In the genomic region with DNA sequence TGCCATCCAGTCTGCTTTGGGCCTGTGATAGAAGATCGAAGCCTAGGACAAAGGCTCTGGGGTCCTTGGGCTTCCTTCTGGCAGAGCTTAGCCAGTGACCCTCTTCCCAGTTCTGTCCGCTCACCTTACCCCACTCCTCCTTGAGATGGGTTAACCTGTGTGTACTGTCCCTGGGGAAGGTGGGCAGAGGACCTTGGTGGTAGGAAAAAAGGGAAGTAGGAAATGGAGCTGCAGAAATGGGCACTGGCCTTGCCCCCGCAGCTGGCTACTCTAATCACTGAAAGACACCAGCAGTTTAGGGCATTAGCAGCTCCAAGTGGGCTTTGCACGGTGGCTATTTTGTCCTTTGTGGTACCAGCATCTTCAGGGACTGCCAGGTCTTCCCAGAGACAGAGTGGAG, we compare ENCODE assay signal across 9 mouse cellular contexts. TPM values are rescaled to one million over a fixed set of nuclear protein-coding genes. Genes with fewer than 3 reads are reported as not detected.
DNase-seq lines count a peak whose midpoint lies in the region; ATAC-seq and TF ChIP-seq lines count a peak whose summit lies in the region.
"Had no signal": no experiment of that assay in that cellular context is flagged by ENCODE, and none has a peak within 500 bp of the region (broad histone marks: within the 10 kb centered on the region; RNA-seq: fewer than 3 reads in every experiment).

No protein-coding gene starts in this region.

- H3K4me3 ChIP-seq in heart, embryonic 13.5 days, result no peak overlapping the region
- H3K4me3 ChIP-seq in midbrain, embryonic 11.5 days (ENCODE audit: low read depth, low read length), result no peak overlapping the region
- no peak overlapping the region for H3K4me3 ChIP-seq in midbrain, postnatal 0 days (ENCODE audit: low read depth, low read length)
- no peak overlapping the region for H3K4me3 ChIP-seq in intestine, embryonic 15.5 days (replicated peaks)
- H3K4me3 ChIP-seq in stomach, embryonic 15.5 days (replicated peaks), result no peak overlapping the region

- DNase-seq in heart, adult 18-20 months, result no peak
- DNase-seq in midbrain, embryonic 11.5 days (ENCODE audit: low spot score, missing footprints), result no peak
- no peak for DNase-seq in midbrain, postnatal 0 days (ENCODE audit: low spot score)
- no peak for DNase-seq in cerebellum, adult 11 months
- DNase-seq in gastrocnemius, postnatal 14 days, result no peak

- H3K4me2 ChIP-seq in heart, embryonic 13.5 days, result 0 out of 2 replicates have a peak overlapping the region, but pooled peaks have one; percentile 10
- no peak overlapping the region for H3K4me2 ChIP-seq in midbrain, embryonic 11.5 days
- no peak overlapping the region for H3K4me2 ChIP-seq in midbrain, postnatal 0 days (ENCODE audit: low read depth, low read length, poor library complexity, severe bottlenecking)
- H3K4me2 ChIP-seq in intestine, embryonic 15.5 days (replicated peaks), result 0 out of 2 replicates have a peak overlapping the region, but pooled peaks have one; percentile 26
- no peak overlapping the region for H3K4me2 ChIP-seq in stomach, embryonic 15.5 days

- peak overlapping the region; percentile 41; the same call in 1 of the 2 replicates for H3K9ac ChIP-seq in heart, embryonic 13.5 days
- 0 out of 2 replicates have a peak overlapping the region, but pooled peaks have one; percentile 12 for H3K9ac ChIP-seq in midbrain, embryonic 11.5 days (ENCODE audit: low read length)
- no peak overlapping the region for H3K9ac ChIP-seq in midbrain, postnatal 0 days (replicated peaks; ENCODE audit: low read length, poor library complexity, severe bottlenecking)
- 0 out of 2 replicates have a peak overlapping the region, but pooled peaks have one; percentile 8 for H3K9ac ChIP-seq in intestine, embryonic 15.5 days
- H3K9ac ChIP-seq in stomach, embryonic 15.5 days, result no peak overlapping the region

- no peak for ATAC-seq in heart, embryonic 13.5 days (ENCODE audit: extremely low read depth, insufficient number of reproducible peaks, low FRiP score, low TSS enrichment)
- no peak; the same call in 1 of the 2 replicates for ATAC-seq in midbrain, embryonic 11.5 days (ENCODE audit: low FRiP score)
- ATAC-seq in midbrain, postnatal 0 days (ENCODE audit: low FRiP score), result no peak
- peak; percentile 15; the same call in 1 of the 2 replicates for ATAC-seq in intestine, embryonic 15.5 days
- no peak for ATAC-seq in stomach, embryonic 15.5 days (ENCODE audit: insufficient read depth, low FRiP score, low read depth)

- peaks cover 22% of the 10 kb centered on the region for H3K36me3 ChIP-seq in heart, embryonic 13.5 days
- 0 out of 2 replicates have a peak, but pooled peaks cover 4% of the 10 kb centered on the region for H3K36me3 ChIP-seq in midbrain, embryonic 11.5 days (ENCODE audit: control insufficient read depth, insufficient read depth, low read length)
- H3K36me3 ChIP-seq in midbrain, postnatal 0 days (ENCODE audit: insufficient read depth, low read length), result peaks cover 15% of the 10 kb centered on the region
- no peaks in the 10 kb centered on the region for H3K36me3 ChIP-seq in intestine, embryonic 15.5 days
- H3K36me3 ChIP-seq in stomach, embryonic 15.5 days, result peaks cover 12% of the 10 kb centered on the region; the same call in 1 of the 2 replicates

- no peaks in the 10 kb centered on the region for H3K9me3 ChIP-seq in heart, embryonic 13.5 days
- H3K9me3 ChIP-seq in midbrain, embryonic 11.5 days (ENCODE audit: control insufficient read depth, low read length), result no peaks in the 10 kb centered on the region
- H3K9me3 ChIP-seq in midbrain, postnatal 0 days (ENCODE audit: low read length), result no peaks in the 10 kb centered on the region
- no peaks in the 10 kb centered on the region for H3K9me3 ChIP-seq in intestine, embryonic 15.5 days
- no peaks in the 10 kb centered on the region for H3K9me3 ChIP-seq in stomach, embryonic 15.5 days
- H3K9me3 ChIP-seq: G1E had no signal

- intact Hi-C loops in gastrocnemius, postnatal 14 days (cut with DNase I; ENCODE audit: low total_unique reads), result no loop called here

- peaks cover 26% of the 10 kb centered on the region for H3K4me1 ChIP-seq in heart, embryonic 13.5 days
- 0 out of 2 replicates have a peak, but pooled peaks cover 3% of the 10 kb centered on the region for H3K4me1 ChIP-seq in midbrain, embryonic 11.5 days (ENCODE audit: control insufficient read depth, insufficient read depth, low read length)
- no peaks in the 10 kb centered on the region for H3K4me1 ChIP-seq in midbrain, postnatal 0 days (ENCODE audit: insufficient read depth, low read length)
- peaks cover 20% of the 10 kb centered on the region for H3K4me1 ChIP-seq in intestine, embryonic 15.5 days (replicated peaks)
- peaks cover 27% of the 10 kb centered on the region for H3K4me1 ChIP-seq in stomach, embryonic 15.5 days

- no peaks in the 10 kb centered on the region for H3K27me3 ChIP-seq in heart, embryonic 13.5 days (replicated peaks)
- H3K27me3 ChIP-seq in midbrain, embryonic 11.5 days (ENCODE audit: control insufficient read depth, insufficient read depth, low read length), result no peaks in the 10 kb centered on the region
- no peaks in the 10 kb centered on the region for H3K27me3 ChIP-seq in midbrain, postnatal 0 days (ENCODE audit: insufficient read depth, low read length)
- H3K27me3 ChIP-seq in intestine, embryonic 15.5 days (replicated peaks), result no peaks in the 10 kb centered on the region
- H3K27me3 ChIP-seq in stomach, embryonic 15.5 days (replicated peaks), result no peaks in the 10 kb centered on the region

- H3K27ac ChIP-seq in heart, embryonic 13.5 days (replicated peaks), result no peak overlapping the region
- no peak overlapping the region for H3K27ac ChIP-seq in midbrain, embryonic 11.5 days (ENCODE audit: low read depth, low read length)
- no peak overlapping the region for H3K27ac ChIP-seq in midbrain, postnatal 0 days (ENCODE audit: low read depth, low read length)
- no peak overlapping the region for H3K27ac ChIP-seq in intestine, embryonic 15.5 days
- H3K27ac ChIP-seq in stomach, embryonic 15.5 days, result peak overlapping the region; percentile 35; the same call in 1 of the 2 replicates

- no peak for TF ChIP-seq CTCF in midbrain, postnatal 0 days (IDR thresholded peaks at IDR 0.05)

- 67% methylated on average over 4 of the region's 4 CpGs for WGBS in heart, embryonic 13.5 days
- 75% methylated on average over 4 of the region's 4 CpGs for WGBS in midbrain, embryonic 11.5 days
- 69% methylated on average over 4 of the region's 4 CpGs for WGBS in midbrain, postnatal 0 days
- WGBS in intestine, embryonic 15.5 days, result 76% methylated on average over 4 of the region's 4 CpGs
- WGBS in stomach, embryonic 15.5 days, result 80% methylated on average over 4 of the region's 4 CpGs

RNA-seq across cellular contexts. Expression of a gene that starts 12.6 kb away (rescaled TPM):
- 0.59 and 0.62 TPM in 2 replicates for polyA plus RNA-seq in heart, embryonic 13.5 days (2015; fragmentation: Nextera tagmentation; extraction: Ambion mirVana)
- total RNA-seq in heart, adult 18-20 months (2021), result 1 to 10 TPM; 4.0 to 4.1 TPM
- 0.22 and 0.37 TPM in 2 replicates for polyA plus RNA-seq in midbrain, embryonic 11.5 days (2014; fragmentation: Nextera tagmentation; extraction: Ambion mirVana)
- 0.88 and 2.5 TPM in 2 replicates for total RNA-seq in midbrain, postnatal 0 days (2014; rRNA removed)
- 0.12 and 0.20 TPM in 2 replicates for polyA plus RNA-seq in midbrain, postnatal 0 days (2015; fragmentation: Nextera tagmentation; extraction: Ambion mirVana)
- polyA plus RNA-seq in intestine, embryonic 15.5 days (2015; fragmentation: Nextera tagmentation; extraction: Ambion mirVana), result 1.4 and 1.8 TPM in 2 replicates
- polyA plus RNA-seq in stomach, embryonic 15.5 days (2015; fragmentation: Nextera tagmentation; extraction: Ambion mirVana), result 1.3 and 1.5 TPM in 2 replicates
- total RNA-seq in gastrocnemius, postnatal 14 days (2021), result 1 to 10 TPM; 1.5 to 2.5 TPM

RNA-seq across cellular contexts. Expression of a gene that starts 30.1 kb away (rescaled TPM):
- polyA plus RNA-seq in heart, embryonic 13.5 days (2015; fragmentation: Nextera tagmentation; extraction: Ambion mirVana), result 42.6 and 43.3 TPM in 2 replicates
- 10 to 100 TPM; 18.3 to 23.4 TPM for total RNA-seq in heart, adult 18-20 months (2021)
- polyA plus RNA-seq in midbrain, embryonic 11.5 days (2014; fragmentation: Nextera tagmentation; extraction: Ambion mirVana), result 126 and 128 TPM in 2 replicates
- total RNA-seq in midbrain, postnatal 0 days (2014; rRNA removed), result 82.6 and 95.2 TPM in 2 replicates
- polyA plus RNA-seq in midbrain, postnatal 0 days (2015; fragmentation: Nextera tagmentation; extraction: Ambion mirVana), result 139 and 170 TPM in 2 replicates
- polyA plus RNA-seq in intestine, embryonic 15.5 days (2015; fragmentation: Nextera tagmentation; extraction: Ambion mirVana), result 47.1 and 50.8 TPM in 2 replicates
- polyA plus RNA-seq in stomach, embryonic 15.5 days (2015; fragmentation: Nextera tagmentation; extraction: Ambion mirVana), result 45.9 and 52.1 TPM in 2 replicates
- 10 to 100 TPM in 1 of 2 experiments, 1 to 10 TPM in 1; 8.4 to 10.1 TPM for total RNA-seq in gastrocnemius, postnatal 14 days (2021)

RNA-seq across cellular contexts. Expression of a gene that starts 48.6 kb away (rescaled TPM):
- polyA plus RNA-seq in heart, embryonic 13.5 days (2015; fragmentation: Nextera tagmentation; extraction: Ambion mirVana), result 14.0 and 18.8 TPM in 2 replicates
- 1 to 10 TPM; 7.1 to 7.7 TPM for total RNA-seq in heart, adult 18-20 months (2021)
- 38.0 and 41.0 TPM in 2 replicates for polyA plus RNA-seq in midbrain, embryonic 11.5 days (2014; fragmentation: Nextera tagmentation; extraction: Ambion mirVana)
- total RNA-seq in midbrain, postnatal 0 days (2014; rRNA removed), result 33.5 and 35.1 TPM in 2 replicates
- polyA plus RNA-seq in midbrain, postnatal 0 days (2015; fragmentation: Nextera tagmentation; extraction: Ambion mirVana), result 16.0 and 17.1 TPM in 2 replicates
- 24.6 and 28.2 TPM in 2 replicates for polyA plus RNA-seq in intestine, embryonic 15.5 days (2015; fragmentation: Nextera tagmentation; extraction: Ambion mirVana)
- 26.3 and 27.5 TPM in 2 replicates for polyA plus RNA-seq in stomach, embryonic 15.5 days (2015; fragmentation: Nextera tagmentation; extraction: Ambion mirVana)
- 1 to 10 TPM; 5.6 to 5.8 TPM for total RNA-seq in gastrocnemius, postnatal 14 days (2021)

RNA-seq across cellular contexts. Expression of a gene that starts 49.6 kb away (rescaled TPM):
- polyA plus RNA-seq in heart, embryonic 13.5 days (2015; fragmentation: Nextera tagmentation; extraction: Ambion mirVana), result 0.11 and 0.13 TPM in 2 replicates
- under 1 TPM in 1 of 2 experiments, not detected in 1; 0.33 TPM for total RNA-seq in heart, adult 18-20 months (2021)
- 0.23 and 0.42 TPM in 2 replicates for polyA plus RNA-seq in midbrain, embryonic 11.5 days (2014; fragmentation: Nextera tagmentation; extraction: Ambion mirVana)
- total RNA-seq in midbrain, postnatal 0 days (2014; rRNA removed), result 0.47 and 3.1 TPM in 2 replicates
- polyA plus RNA-seq in midbrain, postnatal 0 days (2015; fragmentation: Nextera tagmentation; extraction: Ambion mirVana), result 1.3 TPM in 2 replicates
- polyA plus RNA-seq in intestine, embryonic 15.5 days (2015; fragmentation: Nextera tagmentation; extraction: Ambion mirVana), result not detected in 2 replicates
- 0.08 and 0.22 TPM in 2 replicates for polyA plus RNA-seq in stomach, embryonic 15.5 days (2015; fragmentation: Nextera tagmentation; extraction: Ambion mirVana)
- not detected for total RNA-seq in gastrocnemius, postnatal 14 days (2021)

Comparison
In these comparisons a context has a peak if more than half of its experiments do, and no peak if none do; other contexts are left out.
1. H3K9ac ChIP-seq: peak in heart, embryonic 13.5 days (single experiment), midbrain, embryonic 11.5 days (single experiment) and intestine, embryonic 15.5 days (single experiment); none in midbrain, postnatal 0 days (single experiment) and stomach, embryonic 15.5 days (single experiment).
2. H3K4me2 ChIP-seq: peak in heart, embryonic 13.5 days (single experiment) and intestine, embryonic 15.5 days (single experiment); none in midbrain, embryonic 11.5 days (single experiment), midbrain, postnatal 0 days (single experiment) and stomach, embryonic 15.5 days (single experiment).